Mouse (Mus musculus) spleen, embryonic (tissue): ENCODE measurements around the gene Ndufv3.
"Not testable (repeated sequence)": the region's sequence is repeated elsewhere in the genome, so short reads cannot be mapped to it uniquely, and the experiment has no call there.

Experiments
- CTCF ChIA-PET: fragments of 350-600 bp; sonication (Branson Sonifier 250); formaldehyde crosslinking; loops from one replicate; lab custom pipeline; 2022; lab: Charles Lee

The Ndufv3 gene

GRCm38 (mm10) chr17:31552601-31553000 is 32.7 kb downstream of the Ndufv3 start:
- CTCF ChIA-PET, result not testable (repeated sequence)

- CTCF ChIA-PET, result no interaction called here
Measured at GRCm38 (mm10) chr17:31556253-31556652, 36.3 kb downstream of the Ndufv3 start.

- CTCF ChIA-PET, result no interaction called here
Measured at GRCm38 (mm10) chr17:31557124-31557880, 37.4 kb downstream of the Ndufv3 start.

- CTCF ChIA-PET, result interaction anchor here (0.5 kb wide), 1 partner anchor 47 kb away, joined by 3 read pairs; no protein-coding TSS in a partner anchor
Measured at GRCm38 (mm10) chr17:31557947-31558542, 38.1 kb downstream of the Ndufv3 start.

GRCm38 (mm10) chr17:31559021-31559789 is 39.3 kb downstream of the Ndufv3 start:
- CTCF ChIA-PET, result no interaction called here

GRCm38 (mm10) chr17:31563632-31564014 is 43.7 kb downstream of the Ndufv3 start:
- CTCF ChIA-PET, result no interaction called here

- CTCF ChIA-PET, result no interaction called here
Measured at GRCm38 (mm10) chr17:31564015-31564857, 44.3 kb downstream of the Ndufv3 start, which contains the start of gene Pknox1. Gene Pknox1 (plus strand): TSS chr17:31564734.

- CTCF ChIA-PET, result no interaction called here
Measured at GRCm38 (mm10) chr17:31564858-31565140, 44.9 kb downstream of the Ndufv3 start.

- CTCF ChIA-PET, result no interaction called here
Measured at GRCm38 (mm10) chr17:31565141-31566056, 45.5 kb downstream of the Ndufv3 start.

- CTCF ChIA-PET, result no interaction called here
Measured at GRCm38 (mm10) chr17:31566276-31566675, 46.4 kb downstream of the Ndufv3 start.

GRCm38 (mm10) chr17:31569756-31570155 is 49.8 kb downstream of the Ndufv3 start:
- CTCF ChIA-PET, result no interaction called here

- CTCF ChIA-PET, result no interaction called here
Measured at GRCm38 (mm10) chr17:31570321-31570925, 50.5 kb downstream of the Ndufv3 start.

GRCm38 (mm10) chr17:31571689-31572088 is 51.8 kb downstream of the Ndufv3 start:
- CTCF ChIA-PET, result interaction anchor here (0.8 kb wide), 1 partner anchor 568 kb away, joined by 13 read pairs; no protein-coding TSS in a partner anchor

- CTCF ChIA-PET, result no interaction called here
Measured at GRCm38 (mm10) chr17:31574662-31575061, 54.7 kb downstream of the Ndufv3 start.

GRCm38 (mm10) chr17:31576394-31577175 is 56.7 kb downstream of the Ndufv3 start:
- CTCF ChIA-PET, result interaction anchor here (0.7 kb wide), 1 partner anchor 251 kb away, joined by 3 read pairs; no protein-coding TSS in a partner anchor

GRCm38 (mm10) chr17:31580344-31580743 is 60.4 kb downstream of the Ndufv3 start:
- CTCF ChIA-PET, result no interaction called here
